ENCODE assay signal across 8 mouse cellular contexts in genomic region chr7:141902791-141903190, GRCm38 (mm10). TPM values are rescaled to one million over a fixed set of nuclear protein-coding genes. Genes with fewer than 3 reads are reported as not detected.
DNase-seq lines count a peak whose midpoint lies in the region; ATAC-seq and TF ChIP-seq lines count a peak whose summit lies in the region.

No protein-coding gene starts in this region.

- in situ Hi-C loops in ES-E14 (cut with MboI; ENCODE audit: low sequenced_read_pairs in 2 of 2, unreplicated experiment in 2 of 2), result no loop called here

- H3K9me3 ChIP-seq in ES-E14 (ENCODE audit: control insufficient read depth, insufficient read depth, low read depth, low read length), result no peaks in the 10 kb centered on the region
- H3K9me3 ChIP-seq in forebrain, embryonic 14.5 days (replicated peaks; ENCODE audit: control insufficient read depth, low read length), result no peaks in the 10 kb centered on the region
- H3K9me3 ChIP-seq in limb, embryonic 14.5 days (ENCODE audit: control insufficient read depth, low read length), result no peaks in the 10 kb centered on the region
- H3K9me3 ChIP-seq in stomach, embryonic 15.5 days, result no peaks in the 10 kb centered on the region

- peak overlapping the region; percentile 56 for H3K4me2 ChIP-seq in forebrain, embryonic 14.5 days (ENCODE audit: low read length)
- H3K4me2 ChIP-seq in limb, embryonic 14.5 days (replicated peaks; ENCODE audit: low read depth, low read length, severe bottlenecking), result peak overlapping the region; percentile 64
- peak overlapping the region; percentile 61 for H3K4me2 ChIP-seq in stomach, embryonic 15.5 days

- no peak overlapping the region for H3K27ac ChIP-seq in ES-E14 (ENCODE audit: insufficient read depth, low read depth, low read length, poor library complexity, severe bottlenecking)
- no peak overlapping the region for H3K27ac ChIP-seq in forebrain, embryonic 14.5 days (ENCODE audit: low read depth, low read length)
- H3K27ac ChIP-seq in limb, embryonic 14.5 days (replicated peaks; ENCODE audit: low read depth, low read length), result 0 out of 2 replicates have a peak overlapping the region, but pooled peaks have one; percentile 55
- no peak overlapping the region for H3K27ac ChIP-seq in stomach, embryonic 15.5 days

- peak; percentile 13 for DNase-seq in kidney, adult 9 months
- DNase-seq in kidney, postnatal 4 days, result no peak
- DNase-seq in ES-E14 (ENCODE audit: low read depth, low spot score), result no peak
- no peak for DNase-seq in forebrain, embryonic 14.5 days (ENCODE audit: low spot score)
- DNase-seq in limb, embryonic 14.5 days (ENCODE audit: low spot score), result no peak
- DNase-seq in spleen, postnatal 14 days (ENCODE audit: low spot score in 2 of 2), result no peak
- DNase-seq in adrenal gland, adult 18-20 months (ENCODE audit: low spot score in 2 of 2), result no peak

- TF ChIP-seq POLR2A in limb, embryonic 14.5 days (IDR thresholded peaks at IDR 0.05; ENCODE audit: borderline replicate concordance, extremely low read depth, insufficient read depth, insufficient read length), result no peak

- no peak for ATAC-seq in forebrain, embryonic 14.5 days
- ATAC-seq in limb, embryonic 14.5 days (ENCODE audit: low FRiP score, low read depth), result no peak
- ATAC-seq in stomach, embryonic 15.5 days (ENCODE audit: insufficient read depth, low FRiP score, low read depth), result no peak

- H3K4me3 ChIP-seq in ES-E14 (ENCODE audit: insufficient read depth in 1 of 2, low read depth in 1 of 2, low read length in 2 of 2, poor library complexity in 1 of 2, severe bottlenecking in 1 of 2), result peak overlapping the region; percentile 66 to 86
- peak overlapping the region; percentile 83 for H3K4me3 ChIP-seq in forebrain, embryonic 14.5 days (ENCODE audit: low read depth, low read length)
- H3K4me3 ChIP-seq in limb, embryonic 14.5 days (replicated peaks; ENCODE audit: low read length), result peak overlapping the region; percentile 85
- peak overlapping the region; percentile 72 for H3K4me3 ChIP-seq in stomach, embryonic 15.5 days (replicated peaks)

- 0 out of 2 replicates have a peak, but pooled peaks cover 7% of the 10 kb centered on the region for H3K27me3 ChIP-seq in forebrain, embryonic 14.5 days (replicated peaks; ENCODE audit: control insufficient read depth, insufficient read depth, low read length)
- H3K27me3 ChIP-seq in limb, embryonic 14.5 days (ENCODE audit: control insufficient read depth, insufficient read depth, low read length), result no peaks in the 10 kb centered on the region
- 0 out of 2 replicates have a peak, but pooled peaks cover 4% of the 10 kb centered on the region for H3K27me3 ChIP-seq in stomach, embryonic 15.5 days (replicated peaks)

- peaks cover 2% of the 10 kb centered on the region; the same call in 1 of the 2 replicates for H3K36me3 ChIP-seq in ES-E14 (ENCODE audit: control insufficient read depth, insufficient read depth, low read length, poor library complexity, severe bottlenecking)
- H3K36me3 ChIP-seq in forebrain, embryonic 14.5 days (ENCODE audit: control insufficient read depth, insufficient read depth, low read length), result no peaks in the 10 kb centered on the region
- H3K36me3 ChIP-seq in limb, embryonic 14.5 days (ENCODE audit: control insufficient read depth, insufficient read depth, low read length), result no peaks in the 10 kb centered on the region
- H3K36me3 ChIP-seq in stomach, embryonic 15.5 days, result no peaks in the 10 kb centered on the region

- peak overlapping the region; percentile 82 for H3K9ac ChIP-seq in ES-E14 (ENCODE audit: insufficient read depth, low read depth, low read length, poor library complexity, severe bottlenecking)
- H3K9ac ChIP-seq in forebrain, embryonic 14.5 days (ENCODE audit: low read length), result peak overlapping the region; percentile 63
- H3K9ac ChIP-seq in limb, embryonic 14.5 days (ENCODE audit: low read depth, low read length, severe bottlenecking), result peak overlapping the region; percentile 88
- H3K9ac ChIP-seq in stomach, embryonic 15.5 days, result no peak overlapping the region

- 63% methylated on average over 4 of the region's 4 CpGs for WGBS in forebrain, embryonic 14.5 days
- 67% methylated on average over 4 of the region's 4 CpGs for whole genome bisulfite sequencing in limb, embryonic 14.5 days
- 58% methylated on average over 4 of the region's 4 CpGs for WGBS in stomach, embryonic 15.5 days

- H3K4me1 ChIP-seq in ES-E14 (ENCODE audit: control insufficient read depth in 2 of 2, insufficient read depth in 2 of 2, low read length in 2 of 2, poor library complexity in 1 of 2), result peaks cover 5 to 6% of the 10 kb centered on the region in 2 experiments; a peak in 2 of 4 replicates
- H3K4me1 ChIP-seq in forebrain, embryonic 14.5 days (ENCODE audit: control insufficient read depth, insufficient read depth, low read length), result peaks cover 26% of the 10 kb centered on the region
- peaks cover 11% of the 10 kb centered on the region for H3K4me1 ChIP-seq in limb, embryonic 14.5 days (ENCODE audit: control insufficient read depth, insufficient read depth, low read length)
- H3K4me1 ChIP-seq in stomach, embryonic 15.5 days, result peaks cover 13% of the 10 kb centered on the region

TF ChIP-seq in ES-E14, 5 proteins besides CTCF, POLR2A, EP300 and RAD21:
- TF ChIP-seq HCFC1 (IDR thresholded peaks at IDR 0.05; ENCODE audit: borderline replicate concordance, insufficient read depth, low read length) (no peak), MAFK (IDR thresholded peaks at IDR 0.05; ENCODE audit: insufficient read depth, low read depth, low read length) (no peak), CHD2 (IDR thresholded peaks at IDR 0.05; ENCODE audit: low read depth, low read length) (no peak), ZC3H11A (IDR thresholded peaks at IDR 0.05; ENCODE audit: borderline replicate concordance, low read depth, low read length) (no peak), ZNF384 (IDR thresholded peaks at IDR 0.05; ENCODE audit: low read depth, low read length) (no peak)

RNA-seq across cellular contexts. Expression of gene Tollip, which starts 15.5 kb away (rescaled TPM):
- 20.9 and 28.3 TPM in 2 replicates for total RNA-seq in ES-E14 (2012; rRNA removed)
- 74.0 and 87.3 TPM in 2 replicates for polyA plus RNA-seq in forebrain, embryonic 14.5 days (2014; fragmentation: Nextera tagmentation; extraction: Ambion mirVana)
- polyA plus RNA-seq in limb, embryonic 14.5 days (2012; rRNA removed), result 46.0 and 55.8 TPM in 2 replicates
- polyA plus RNA-seq in limb, embryonic 14.5 days (2014; fragmentation: Nextera tagmentation; extraction: Ambion mirVana), result 41.3 and 46.3 TPM in 2 replicates
- polyA plus RNA-seq in stomach, embryonic 15.5 days (2015; fragmentation: Nextera tagmentation; extraction: Ambion mirVana), result 43.0 and 48.1 TPM in 2 replicates
- 10 to 100 TPM; 57.0 to 57.8 TPM for total RNA-seq in adrenal gland, adult 18-20 months (2021)

RNA-seq across cellular contexts. Expression of gene Brsk2, which starts 46.8 kb away (rescaled TPM):
- total RNA-seq in ES-E14 (2012; rRNA removed), result 2.5 and 2.9 TPM in 2 replicates
- 20.8 and 21.7 TPM in 2 replicates for polyA plus RNA-seq in forebrain, embryonic 14.5 days (2014; fragmentation: Nextera tagmentation; extraction: Ambion mirVana)
- 0.47 and 0.78 TPM in 2 replicates for polyA plus RNA-seq in limb, embryonic 14.5 days (2012; rRNA removed)
- polyA plus RNA-seq in limb, embryonic 14.5 days (2014; fragmentation: Nextera tagmentation; extraction: Ambion mirVana), result 0.66 and 0.68 TPM in 2 replicates
- 1.6 and 2.0 TPM in 2 replicates for polyA plus RNA-seq in stomach, embryonic 15.5 days (2015; fragmentation: Nextera tagmentation; extraction: Ambion mirVana)
- total RNA-seq in adrenal gland, adult 18-20 months (2021), result 1 to 10 TPM; 1.8 to 2.1 TPM
